31 mouse cellular contexts compared by ENCODE assay signal in the genomic region with DNA sequence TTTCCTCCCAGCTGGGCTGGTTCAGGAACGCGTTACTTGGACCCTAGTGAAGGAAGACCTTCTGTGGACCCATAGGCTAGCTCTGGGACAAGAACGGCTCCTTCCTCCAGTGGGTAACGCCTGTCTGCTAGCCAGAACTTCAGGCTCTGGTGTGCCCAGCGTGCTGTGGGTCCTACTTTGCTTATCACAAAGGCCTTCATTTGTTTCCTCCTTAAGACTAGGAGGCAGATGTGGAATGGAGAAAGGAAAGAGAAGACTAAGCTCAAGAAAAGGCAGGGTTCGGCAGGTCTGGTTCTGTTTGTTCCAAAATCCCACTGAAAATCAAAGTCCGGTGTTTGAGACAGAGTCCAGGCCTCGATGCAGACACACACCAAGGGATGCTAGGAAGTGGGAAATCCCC. TPM values are rescaled to one million over a fixed set of nuclear protein-coding genes. Genes with fewer than 3 reads are reported as not detected.
DNase-seq lines count a peak whose midpoint lies in the region; ATAC-seq lines count a peak whose summit lies in the region.
"Had no signal": no experiment of that assay in that cellular context is flagged by ENCODE, and none has a peak within 500 bp of the region (broad histone marks: within the 10 kb centered on the region; RNA-seq: fewer than 3 reads in every experiment).

No protein-coding gene starts in this region.

- no peaks in the 10 kb centered on the region for H3K9me3 ChIP-seq in forebrain, embryonic 11.5 days (ENCODE audit: control insufficient read depth, low read length)
- H3K9me3 ChIP-seq in forebrain, embryonic 15.5 days: no peaks in the 10 kb centered on the region
- H3K9me3 ChIP-seq in midbrain, embryonic 11.5 days (ENCODE audit: control insufficient read depth, low read length): no peaks in the 10 kb centered on the region
- no peaks in the 10 kb centered on the region for H3K9me3 ChIP-seq in midbrain, embryonic 14.5 days (ENCODE audit: control insufficient read depth, low read length)
- H3K9me3 ChIP-seq in midbrain, embryonic 12.5 days: no peaks in the 10 kb centered on the region
- H3K9me3 ChIP-seq: embryonic facial prominence, embryonic 12.5 days; heart, embryonic 15.5 days; kidney, embryonic 15.5 days; stomach, embryonic 15.5 days had no signal

- peak overlapping the region; percentile 50; the same call in 1 of the 2 replicates for H3K4me3 ChIP-seq in forebrain, embryonic 11.5 days (ENCODE audit: low read depth, low read length)
- no peak overlapping the region for H3K4me3 ChIP-seq in forebrain, embryonic 15.5 days
- H3K4me3 ChIP-seq in midbrain, embryonic 11.5 days (ENCODE audit: low read depth, low read length): no peak overlapping the region
- H3K4me3 ChIP-seq in midbrain, embryonic 14.5 days (replicated peaks; ENCODE audit: low read depth, low read length): no peak overlapping the region
- H3K4me3 ChIP-seq in midbrain, embryonic 12.5 days: no peak overlapping the region
- H3K4me3 ChIP-seq: embryonic facial prominence, embryonic 12.5 days; erythroblast, embryonic 14.5 days; heart, adult 2 months; heart, embryonic 15.5 days; kidney, embryonic 15.5 days; stomach, embryonic 15.5 days had no signal

- H3K4me2 ChIP-seq in forebrain, embryonic 11.5 days (ENCODE audit: low read depth, low read length, severe bottlenecking): peak overlapping the region; percentile 61
- no peak overlapping the region for H3K4me2 ChIP-seq in forebrain, embryonic 15.5 days (replicated peaks)
- no peak overlapping the region for H3K4me2 ChIP-seq in midbrain, embryonic 11.5 days
- H3K4me2 ChIP-seq in midbrain, embryonic 14.5 days (ENCODE audit: low read length): no peak overlapping the region
- H3K4me2 ChIP-seq in midbrain, embryonic 12.5 days (replicated peaks): peak overlapping the region; percentile 54
- H3K4me2 ChIP-seq: embryonic facial prominence, embryonic 12.5 days; heart, embryonic 15.5 days; kidney, embryonic 15.5 days; stomach, embryonic 15.5 days had no signal

- H3K4me1 ChIP-seq in forebrain, embryonic 11.5 days (replicated peaks; ENCODE audit: control insufficient read depth, insufficient read depth, low read length): peaks cover 24% of the 10 kb centered on the region; the same call in 1 of the 2 replicates
- peaks cover 49% of the 10 kb centered on the region for H3K4me1 ChIP-seq in forebrain, embryonic 15.5 days
- H3K4me1 ChIP-seq in midbrain, embryonic 11.5 days (ENCODE audit: control insufficient read depth, insufficient read depth, low read length): peaks cover 17% of the 10 kb centered on the region
- peaks cover 16% of the 10 kb centered on the region for H3K4me1 ChIP-seq in midbrain, embryonic 14.5 days (ENCODE audit: control insufficient read depth, insufficient read depth, low read length)
- H3K4me1 ChIP-seq in midbrain, embryonic 12.5 days: peaks cover 58% of the 10 kb centered on the region

- H3K9ac ChIP-seq in forebrain, embryonic 11.5 days (ENCODE audit: low read length): peak overlapping the region; percentile 54
- no peak overlapping the region for H3K9ac ChIP-seq in forebrain, embryonic 15.5 days (replicated peaks)
- H3K9ac ChIP-seq in midbrain, embryonic 11.5 days (ENCODE audit: low read length): no peak overlapping the region
- no peak overlapping the region for H3K9ac ChIP-seq in midbrain, embryonic 14.5 days (replicated peaks; ENCODE audit: low read length)
- no peak overlapping the region for H3K9ac ChIP-seq in midbrain, embryonic 12.5 days (replicated peaks)
- H3K9ac ChIP-seq: embryonic facial prominence, embryonic 12.5 days; heart, embryonic 15.5 days; kidney, embryonic 15.5 days; liver, postnatal 0 days; stomach, embryonic 15.5 days had no signal

- 8% methylated on average over 8 of the region's 8 CpGs for WGBS in forebrain, embryonic 11.5 days
- WGBS in forebrain, embryonic 15.5 days: 29% methylated on average over 8 of the region's 8 CpGs
- WGBS in midbrain, embryonic 11.5 days: 8% methylated on average over 8 of the region's 8 CpGs
- WGBS in midbrain, embryonic 14.5 days: 10% methylated on average over 8 of the region's 8 CpGs
- WGBS in midbrain, embryonic 12.5 days: 9% methylated on average over 8 of the region's 8 CpGs

- H3K27ac ChIP-seq in forebrain, embryonic 11.5 days (ENCODE audit: low read depth, low read length): no peak overlapping the region
- no peak overlapping the region for H3K27ac ChIP-seq in forebrain, embryonic 15.5 days (replicated peaks)
- H3K27ac ChIP-seq in midbrain, embryonic 11.5 days (ENCODE audit: low read depth, low read length): no peak overlapping the region
- no peak overlapping the region for H3K27ac ChIP-seq in midbrain, embryonic 14.5 days (replicated peaks; ENCODE audit: low read depth, low read length)
- H3K27ac ChIP-seq in midbrain, embryonic 12.5 days (replicated peaks): no peak overlapping the region
- H3K27ac ChIP-seq: embryonic facial prominence, embryonic 12.5 days; heart, adult 2 months; heart, embryonic 15.5 days; kidney, embryonic 15.5 days; stomach, embryonic 15.5 days had no signal

- no peaks in the 10 kb centered on the region for H3K36me3 ChIP-seq in forebrain, embryonic 11.5 days (ENCODE audit: control insufficient read depth, insufficient read depth, low read length)
- H3K36me3 ChIP-seq in forebrain, embryonic 15.5 days: no peaks in the 10 kb centered on the region
- H3K36me3 ChIP-seq in midbrain, embryonic 11.5 days (ENCODE audit: control insufficient read depth, insufficient read depth, low read length): no peaks in the 10 kb centered on the region
- no peaks in the 10 kb centered on the region for H3K36me3 ChIP-seq in midbrain, embryonic 14.5 days (ENCODE audit: control insufficient read depth, insufficient read depth, low read length)
- no peaks in the 10 kb centered on the region for H3K36me3 ChIP-seq in midbrain, embryonic 12.5 days
- H3K36me3 ChIP-seq: embryonic facial prominence, embryonic 12.5 days; G1E; heart, embryonic 15.5 days; kidney, embryonic 15.5 days; stomach, embryonic 15.5 days had no signal

- no peak for DNase-seq in forebrain, embryonic 11.5 days (ENCODE audit: low spot score)
- peak; percentile 92 for DNase-seq in midbrain, embryonic 11.5 days (ENCODE audit: low spot score, missing footprints)
- DNase-seq in midbrain, embryonic 14.5 days: no peak
- no peak for DNase-seq in adrenal gland, adult 2 months
- no peak for DNase-seq in urinary bladder, postnatal 10 days (ENCODE audit: low spot score)
- no peak for DNase-seq in spleen, postnatal 4 days (ENCODE audit: low spot score in 2 of 2)
- DNase-seq: adrenal gland, postnatal 14 days; cerebellum, postnatal 36 days; gastrocnemius, postnatal 10 days; heart, adult 2 months; liver, postnatal 0 days; lung, postnatal 10 days; right cerebral cortex, postnatal 25 days; thymus, adult 2 months had no signal

- ATAC-seq in forebrain, embryonic 11.5 days (replicated peaks; ENCODE audit: low FRiP score): no peak
- ATAC-seq in forebrain, embryonic 15.5 days (replicated peaks): no peak
- no peak for ATAC-seq in midbrain, embryonic 11.5 days (ENCODE audit: low FRiP score)
- ATAC-seq in midbrain, embryonic 14.5 days (ENCODE audit: low FRiP score, low TSS enrichment): no peak
- no peak for ATAC-seq in midbrain, embryonic 12.5 days (ENCODE audit: low FRiP score, low read depth)
- ATAC-seq: activated CD4-positive, CD25-positive, alpha-beta regulatory T cell, adult 4 months; intestine, postnatal 0 days; liver, postnatal 0 days had no signal

- peaks cover 95% of the 10 kb centered on the region for H3K27me3 ChIP-seq in forebrain, embryonic 11.5 days (ENCODE audit: control insufficient read depth, insufficient read depth, low read length)
- H3K27me3 ChIP-seq in forebrain, embryonic 15.5 days: peaks cover 77% of the 10 kb centered on the region
- peaks cover 98% of the 10 kb centered on the region for H3K27me3 ChIP-seq in midbrain, embryonic 11.5 days (ENCODE audit: control insufficient read depth, insufficient read depth, low read length)
- peaks cover 99% of the 10 kb centered on the region for H3K27me3 ChIP-seq in midbrain, embryonic 14.5 days (ENCODE audit: control insufficient read depth, insufficient read depth, low read length)
- H3K27me3 ChIP-seq in midbrain, embryonic 12.5 days: peaks cover 100% of the 10 kb centered on the region

RNA-seq across cellular contexts. Expression of gene Olig2, which starts 4.4 kb away (rescaled TPM):
- polyA plus RNA-seq in forebrain, embryonic 11.5 days (2014; fragmentation: Nextera tagmentation; extraction: Ambion mirVana): 20.3 and 27.4 TPM in 2 replicates
- polyA plus RNA-seq in forebrain, embryonic 15.5 days (2015; fragmentation: Nextera tagmentation; extraction: Ambion mirVana): 7.1 and 8.6 TPM in 2 replicates
- polyA plus RNA-seq in midbrain, embryonic 11.5 days (2014; fragmentation: Nextera tagmentation; extraction: Ambion mirVana): 6.8 and 7.5 TPM in 2 replicates
- polyA plus RNA-seq in midbrain, embryonic 14.5 days (2014; fragmentation: Nextera tagmentation; extraction: Ambion mirVana): 5.6 and 7.8 TPM in 2 replicates
- 5.9 and 11.3 TPM in 2 replicates for polyA plus RNA-seq in midbrain, embryonic 12.5 days (2016; fragmentation: Nextera tagmentation; extraction: Ambion mirVana)
- total RNA-seq in adrenal gland, adult 2 months (2021): not detected
- polyA plus RNA-seq in adrenal gland, adult 2 months (2012; rRNA removed): not detected in 2 replicates
- total RNA-seq: adrenal gland, postnatal 14 days; gastrocnemius, postnatal 10 days; heart, adult 2 months; hematopoietic stem cell, adult 5-6 weeks; liver, adult 2 months; megakaryocyte progenitor cell, adult 5-6 weeks; neutrophil, adult 5-6 weeks had no signal
- polyA plus RNA-seq: activated CD4-positive, CD25-positive, alpha-beta regulatory T cell, adult 4 months; erythroblast, embryonic 14.5 days; G1E; heart, adult 2 months; heart, embryonic 15.5 days; intestine, postnatal 0 days; kidney, embryonic 15.5 days; large intestine, adult 2 months; liver, adult 2 months; liver, postnatal 0 days; stomach, embryonic 15.5 days; urinary bladder, adult 2 months had no signal

RNA-seq across cellular contexts. Expression of gene Olig1, which starts 39.9 kb away (rescaled TPM):
- polyA plus RNA-seq in forebrain, embryonic 11.5 days (2014; fragmentation: Nextera tagmentation; extraction: Ambion mirVana): 9.0 and 12.3 TPM in 2 replicates
- 29.6 and 33.4 TPM in 2 replicates for polyA plus RNA-seq in forebrain, embryonic 15.5 days (2015; fragmentation: Nextera tagmentation; extraction: Ambion mirVana)
- 2.8 and 3.2 TPM in 2 replicates for polyA plus RNA-seq in midbrain, embryonic 11.5 days (2014; fragmentation: Nextera tagmentation; extraction: Ambion mirVana)
- polyA plus RNA-seq in midbrain, embryonic 14.5 days (2014; fragmentation: Nextera tagmentation; extraction: Ambion mirVana): 43.7 and 57.0 TPM in 2 replicates
- polyA plus RNA-seq in midbrain, embryonic 12.5 days (2016; fragmentation: Nextera tagmentation; extraction: Ambion mirVana): 2.4 and 5.1 TPM in 2 replicates
- total RNA-seq in adrenal gland, adult 2 months (2021): under 1 TPM; 0.37 to 0.86 TPM
- polyA plus RNA-seq in adrenal gland, adult 2 months (2012; rRNA removed): 0.49 and 2.2 TPM in 2 replicates
- total RNA-seq: G1E; heart, adult 2 months; hematopoietic stem cell, adult 5-6 weeks; megakaryocyte progenitor cell, adult 5-6 weeks; neutrophil, adult 5-6 weeks had no signal
- polyA plus RNA-seq: activated CD4-positive, CD25-positive, alpha-beta regulatory T cell, adult 4 months; erythroblast, embryonic 14.5 days; G1E; intestine, postnatal 0 days; spleen, adult 2 months had no signal

Comparison
In these comparisons a context has a peak if more than half of its experiments do, and no peak if none do; other contexts are left out.
1. H3K4me2 ChIP-seq: peak in forebrain, embryonic 11.5 days (single experiment) and midbrain, embryonic 12.5 days (single experiment); none in forebrain, embryonic 15.5 days (single experiment), midbrain, embryonic 11.5 days (single experiment) and midbrain, embryonic 14.5 days (single experiment).